Mouse (Mus musculus) layer of hippocampus, adult 11-12 months (tissue): ENCODE data around the gene Hadhb.

Experiments used
- DNase-seq: peaks from one replicate; pipeline ENCODE4 v3.0.0; 2022; ENCODE audit warnings: low spot score

Gene Hadhb

DNA sequence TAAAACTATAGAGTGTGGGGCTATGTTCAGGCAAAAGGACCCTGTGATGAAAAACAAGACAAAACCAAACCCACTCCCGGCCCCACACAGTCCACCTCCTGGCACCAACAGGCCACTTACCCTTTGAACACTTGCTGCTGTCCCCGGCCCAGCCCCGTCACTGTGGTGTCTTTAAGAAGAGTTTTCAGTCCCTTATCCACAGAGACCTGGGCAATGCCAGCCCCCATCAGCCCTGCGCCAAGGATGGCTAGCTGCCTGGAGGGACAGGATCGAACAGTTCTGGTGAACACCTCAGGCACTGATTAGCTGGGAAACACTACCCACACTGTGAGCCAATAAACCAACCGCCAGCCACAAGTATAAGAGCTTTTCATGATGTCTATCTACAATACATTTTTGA, 26.4 kb upstream of the Hadhb start:
- DNase-seq = no peak

DNA sequence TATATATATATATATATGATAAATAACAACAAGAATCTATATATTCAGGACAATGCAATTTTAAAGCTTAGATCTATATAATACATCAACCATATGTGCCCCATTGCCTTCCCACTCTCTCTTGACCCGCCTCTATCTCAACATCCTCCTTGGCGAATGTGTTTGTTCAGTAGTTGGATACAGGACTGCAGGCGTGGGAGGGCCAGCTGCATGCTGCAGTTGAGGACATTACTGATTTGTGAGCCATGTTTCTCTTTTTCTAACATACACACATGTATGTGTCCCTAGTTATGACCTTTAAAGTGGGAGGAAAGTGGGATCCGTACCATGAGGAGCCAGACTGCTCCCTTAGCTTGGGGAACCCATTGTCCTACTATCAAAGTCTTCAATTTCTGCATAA, 23.8 kb upstream of the Hadhb start:
- no peak for DNase-seq

DNA sequence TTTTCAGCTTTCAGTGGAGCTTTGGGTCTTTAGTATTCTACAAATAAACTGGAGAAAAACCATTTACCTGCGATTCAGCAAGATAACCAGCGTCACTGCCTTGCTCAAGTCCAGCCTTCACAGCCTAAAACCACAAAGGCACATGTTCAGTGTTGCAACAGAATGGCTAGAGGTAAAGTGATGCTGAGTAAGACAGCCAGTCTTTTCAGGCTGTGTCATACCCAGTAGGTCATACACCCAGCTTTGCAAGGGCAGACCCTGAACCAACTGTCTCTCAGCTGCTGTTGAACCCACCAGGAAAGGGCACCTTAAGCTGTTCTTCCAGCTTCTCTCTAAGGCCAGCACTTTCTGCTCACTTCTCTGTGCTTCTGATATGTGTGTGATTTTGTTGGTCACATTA, 22.9 kb upstream of the Hadhb start:
- DNase-seq = no peak

DNA sequence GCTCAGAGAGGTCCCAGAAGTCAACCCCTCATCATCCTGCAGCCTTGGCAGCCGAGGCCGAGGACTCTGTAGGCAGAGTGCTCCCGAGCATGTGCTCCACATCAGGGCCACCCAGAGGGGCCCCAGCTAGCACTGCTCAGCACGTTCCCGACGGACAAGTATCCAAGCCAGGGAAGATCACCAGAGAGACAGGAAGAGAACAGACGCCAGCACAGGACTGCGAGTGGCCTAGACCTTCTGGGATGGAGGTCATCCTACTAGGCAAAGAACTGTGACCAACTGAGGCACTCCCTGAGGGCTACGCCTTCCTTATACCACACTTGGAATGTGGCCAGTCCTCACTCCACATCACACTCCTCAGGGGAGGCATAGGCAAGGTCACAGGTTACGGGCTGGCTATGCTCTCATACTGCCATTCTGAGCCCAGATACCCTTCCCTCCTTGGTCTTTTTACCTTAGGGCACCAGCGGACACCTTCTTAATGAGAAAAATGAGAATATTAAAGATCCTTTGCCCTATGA, 19.3 kb upstream of the Hadhb start:
- no peak for DNase-seq

DNA sequence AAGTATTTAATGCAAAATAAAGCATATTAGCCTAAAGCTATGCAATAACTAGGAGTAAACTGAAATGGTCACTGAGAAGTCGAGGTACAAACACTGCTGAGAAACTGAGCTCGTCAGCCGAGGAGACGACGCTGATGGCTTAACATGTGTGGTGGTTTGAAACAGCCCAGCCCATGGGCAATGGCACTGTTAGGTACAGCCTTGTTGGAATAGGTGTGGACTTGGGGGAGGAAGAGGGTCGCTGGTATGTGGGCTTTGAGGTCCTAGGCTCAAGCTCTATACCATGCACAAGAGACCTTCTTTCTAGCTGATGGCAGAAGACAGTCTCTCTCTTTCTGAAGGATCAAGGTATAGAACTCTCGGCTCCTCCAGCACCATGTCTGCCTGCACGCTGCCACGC, 17.8 kb upstream of the Hadhb start:
- no peak for DNase-seq

DNA sequence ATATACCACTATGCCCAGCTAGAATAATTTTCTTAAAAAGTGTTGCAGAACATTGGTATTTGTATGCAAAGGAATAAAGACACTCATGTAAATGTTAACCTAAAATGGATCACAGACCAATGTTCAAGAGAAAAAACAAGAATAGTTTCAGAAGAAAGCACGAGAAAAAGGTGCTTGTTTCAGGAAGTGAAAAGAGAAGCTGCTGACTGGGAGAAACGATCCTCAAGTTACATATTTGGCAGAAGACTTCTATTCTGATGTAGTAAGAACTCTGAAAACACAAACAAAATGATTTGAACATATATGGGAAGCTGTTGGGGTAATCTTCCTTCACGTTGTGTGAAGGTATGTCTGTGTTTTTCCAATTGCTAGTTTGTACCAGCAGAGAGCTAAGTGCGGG, 16.9 kb upstream of the Hadhb start:
- no peak for DNase-seq

DNA sequence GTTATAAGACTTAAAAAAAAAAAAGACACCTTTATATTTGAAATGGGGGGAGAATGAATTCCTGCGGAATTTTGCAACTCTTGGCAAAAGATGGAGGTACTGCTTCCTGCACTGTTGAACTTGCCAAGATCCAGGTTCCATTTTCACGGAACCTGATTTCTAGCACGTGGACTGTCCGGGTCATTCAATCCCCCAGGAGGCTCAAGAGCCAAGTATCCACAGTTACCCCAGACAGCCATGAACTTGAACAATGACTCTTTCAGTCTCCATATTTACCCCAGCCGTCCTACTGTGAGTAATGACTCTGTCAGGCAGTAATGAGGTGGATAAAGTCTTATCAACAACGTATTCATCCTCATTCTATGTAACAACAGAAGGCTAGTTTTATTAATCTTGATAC, 8.5 kb upstream of the Hadhb start:
- DNase-seq = no peak

DNA sequence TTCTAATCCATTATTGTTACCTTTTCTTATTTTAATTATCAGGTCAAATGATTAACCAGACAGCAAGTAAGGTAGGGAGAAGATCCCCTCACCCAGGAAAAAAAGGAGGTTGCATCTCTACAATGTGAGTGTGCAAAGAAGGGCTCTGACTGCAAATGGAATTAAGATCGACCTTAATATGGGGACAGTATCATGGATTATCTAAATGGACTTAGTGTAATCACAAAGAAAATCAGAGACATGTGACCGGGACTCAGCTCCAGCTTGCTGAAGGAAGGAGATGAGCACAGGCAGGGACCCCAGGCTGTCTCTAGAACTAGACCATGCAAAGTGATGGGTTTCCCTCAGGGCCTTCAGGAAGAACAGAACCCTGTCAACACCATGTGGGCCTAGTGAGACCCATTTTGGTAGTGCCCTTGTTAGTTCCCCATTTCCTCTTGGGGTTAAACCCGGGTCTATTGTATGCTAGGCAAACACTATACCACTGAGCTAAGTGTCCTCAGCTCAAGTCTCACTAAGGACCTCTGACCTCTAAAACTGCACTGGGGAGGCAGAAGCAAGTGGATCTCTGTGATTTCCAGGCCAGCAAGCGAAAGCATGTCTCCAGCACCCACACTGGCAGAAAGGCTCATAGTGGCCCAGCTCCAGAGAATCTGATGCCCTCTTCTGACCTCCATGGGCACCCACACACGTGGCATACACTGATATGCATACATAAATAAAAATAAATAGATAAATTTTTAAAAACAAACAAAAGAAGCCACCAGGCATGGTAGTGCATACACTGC, 6.7 kb upstream of the Hadhb start:
- no peak for DNase-seq

DNA sequence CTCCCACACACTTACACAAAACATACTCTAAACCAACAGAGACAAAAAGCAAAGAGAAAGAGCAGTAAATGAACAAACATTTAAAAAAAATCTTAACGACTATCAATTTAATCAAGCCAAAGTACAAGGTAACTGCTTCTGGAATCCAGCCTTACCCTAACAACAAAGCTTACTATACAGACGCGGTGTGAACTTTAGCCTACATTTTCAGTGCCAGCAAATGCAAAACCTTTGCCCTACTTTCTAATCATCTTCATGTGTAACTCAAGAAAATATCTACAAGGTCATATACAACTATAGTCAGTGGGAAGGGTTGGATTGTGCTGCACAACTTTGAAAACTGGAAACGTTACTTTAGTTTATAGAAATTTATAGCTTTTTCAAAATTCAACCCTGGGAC, 3.0 kb upstream of the Hadhb start:
- no peak for DNase-seq

DNA sequence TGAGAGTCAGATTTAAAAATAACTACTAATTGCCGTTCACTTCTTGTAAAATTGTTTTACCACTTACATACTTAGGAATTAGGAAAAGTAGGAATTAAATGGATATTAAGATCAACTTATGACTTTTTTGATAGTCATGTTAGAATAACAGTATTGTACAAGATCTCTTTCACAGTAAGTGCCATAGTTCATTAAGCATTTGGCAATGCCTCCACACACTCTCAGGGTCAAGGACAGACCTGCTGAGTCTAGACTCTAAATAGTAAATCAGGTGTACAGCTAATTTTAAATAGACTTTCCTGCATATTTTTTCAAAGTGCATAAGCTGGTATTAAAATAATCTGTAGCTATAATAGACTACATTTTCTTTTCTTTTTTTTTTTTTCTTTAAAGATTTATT, 2.6 kb upstream of the Hadhb start:
- no peak for DNase-seq

DNA sequence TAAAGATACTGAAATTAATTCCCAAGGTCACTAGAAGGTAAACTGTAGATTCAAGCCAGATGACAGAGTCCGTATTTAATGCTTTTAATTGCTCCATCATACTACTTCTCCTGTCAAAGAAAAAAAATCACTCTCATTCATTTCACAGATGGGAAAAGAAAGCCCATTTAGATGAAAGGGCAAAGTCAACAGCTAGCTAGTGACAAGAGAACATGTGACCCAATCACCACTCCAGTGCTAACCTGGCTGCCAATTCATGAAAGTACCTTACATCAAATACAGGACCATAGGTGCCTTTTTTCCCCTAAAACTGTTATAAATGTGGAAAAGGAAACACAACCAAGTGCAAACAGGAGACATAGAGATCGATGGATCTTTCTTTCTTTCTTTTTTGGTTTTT, 1.8 kb upstream of the Hadhb start:
- DNase-seq = no peak

DNA sequence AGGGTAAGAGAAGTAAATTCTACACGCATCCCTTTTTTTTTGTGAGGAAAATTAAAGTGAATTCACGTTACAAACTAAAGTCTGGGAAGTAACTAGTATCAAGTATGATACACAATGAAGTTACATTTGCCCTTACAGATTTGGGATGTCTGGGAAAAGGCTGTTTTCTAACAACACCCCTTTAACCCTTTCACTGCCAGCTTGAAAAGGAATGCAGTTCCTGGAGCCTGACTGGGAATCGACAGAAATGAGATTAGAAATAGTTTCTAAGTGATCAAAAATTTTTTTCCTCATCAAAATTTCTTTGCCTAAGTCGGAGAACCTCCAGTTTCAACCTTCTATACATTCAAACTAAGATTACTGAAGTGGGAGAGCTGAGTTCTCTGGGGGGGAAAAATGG, 1.0 kb upstream of the Hadhb start:
- DNase-seq = no peak

DNA sequence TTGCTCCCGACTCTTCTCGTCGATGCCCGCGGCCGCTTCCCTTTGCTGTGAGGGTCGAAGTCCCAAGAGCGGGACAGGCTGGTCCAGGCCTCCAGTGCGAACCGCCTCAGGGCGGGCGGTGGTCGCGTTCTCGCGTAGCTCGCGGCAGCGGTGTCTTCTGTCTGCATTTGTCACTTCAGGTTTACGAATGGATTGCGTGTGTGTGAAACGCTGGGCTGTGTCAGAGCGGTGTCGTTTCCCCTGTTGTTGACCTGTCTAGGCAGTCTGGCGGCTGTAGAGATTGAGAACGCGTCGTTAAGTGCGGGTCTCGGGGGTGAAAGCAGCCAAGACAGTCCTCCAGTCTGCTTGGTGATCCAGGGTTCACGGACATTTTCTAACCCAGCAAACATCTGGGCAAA, 346 bp downstream of the Hadhb start:
- no peak for DNase-seq

DNA sequence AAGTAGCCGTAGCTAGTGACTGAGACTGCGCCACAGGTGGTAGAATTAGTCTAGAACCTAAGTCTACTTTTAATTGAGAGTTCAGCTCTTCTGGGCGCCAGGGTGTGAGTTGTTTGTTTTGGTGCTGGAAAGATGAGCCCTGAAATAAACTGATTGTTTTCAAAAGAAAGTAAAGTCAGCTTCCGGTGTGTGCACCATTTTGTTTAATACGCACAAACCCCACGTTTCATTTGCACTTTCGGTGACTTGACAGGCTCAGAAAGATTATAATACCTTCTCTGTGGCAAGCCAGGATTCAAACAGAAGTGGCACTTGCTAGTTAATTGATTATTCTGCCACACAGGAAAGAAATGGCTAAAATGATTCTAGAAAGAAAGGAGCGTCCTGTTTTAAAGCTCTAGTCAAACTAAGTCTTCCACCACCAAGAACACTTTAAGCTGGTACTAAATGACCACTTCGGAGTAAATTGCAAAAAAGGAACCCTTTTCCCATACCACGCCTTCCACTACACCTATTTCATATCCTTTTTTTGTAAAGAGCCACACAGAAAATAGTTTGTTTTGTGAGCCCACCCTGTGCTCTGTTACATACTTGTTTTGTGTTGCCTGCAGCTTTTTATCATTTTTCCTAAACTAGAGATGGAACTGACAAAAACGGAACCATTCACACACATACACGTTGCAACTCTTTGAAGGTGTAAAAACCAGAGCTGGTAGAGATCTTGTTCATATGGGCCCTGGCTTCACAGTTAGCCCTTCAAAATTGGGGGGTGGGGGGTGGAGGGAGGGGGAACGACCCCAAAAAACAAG, 977 bp downstream of the Hadhb start:
- no peak for DNase-seq

DNA sequence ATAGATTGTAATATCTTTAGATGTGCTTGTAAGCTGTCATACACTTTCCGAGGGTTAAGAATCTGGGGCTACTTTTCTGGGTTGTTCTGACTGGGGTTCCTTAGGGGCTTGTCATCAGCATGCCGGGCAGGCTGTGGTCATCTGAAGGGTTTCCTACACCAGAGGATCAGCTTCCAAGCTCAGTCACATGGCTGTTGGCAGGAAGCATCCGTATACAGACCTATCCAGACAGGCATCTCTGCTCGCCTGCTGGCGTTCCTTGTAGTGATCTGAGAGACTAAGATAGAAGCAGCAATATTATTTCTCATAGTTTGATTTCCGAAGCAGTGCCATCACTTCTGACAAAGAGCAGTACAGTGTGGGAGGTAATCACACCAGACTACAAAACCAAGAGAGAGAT, 4.6 kb downstream of the Hadhb start:
- DNase-seq = no peak

DNA sequence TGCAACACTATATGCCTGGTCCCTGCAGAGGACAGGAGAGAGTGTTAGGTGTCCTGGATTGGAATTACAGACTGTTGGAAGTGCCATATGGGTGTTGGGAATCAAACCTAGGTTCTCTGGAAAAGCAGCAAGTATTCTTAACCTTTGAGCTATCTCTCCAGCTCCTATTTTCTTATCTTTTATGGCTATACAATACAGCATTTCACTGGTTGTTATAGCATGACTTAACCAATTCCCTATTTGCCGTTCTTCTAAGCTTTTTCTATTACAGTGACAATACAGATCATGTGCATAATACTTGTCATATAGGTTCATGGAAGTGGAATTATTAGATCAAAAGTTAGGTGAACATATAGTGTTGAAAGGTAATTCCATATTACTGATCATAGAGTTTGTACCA, 6.8 kb downstream of the Hadhb start:
- no peak for DNase-seq

DNA sequence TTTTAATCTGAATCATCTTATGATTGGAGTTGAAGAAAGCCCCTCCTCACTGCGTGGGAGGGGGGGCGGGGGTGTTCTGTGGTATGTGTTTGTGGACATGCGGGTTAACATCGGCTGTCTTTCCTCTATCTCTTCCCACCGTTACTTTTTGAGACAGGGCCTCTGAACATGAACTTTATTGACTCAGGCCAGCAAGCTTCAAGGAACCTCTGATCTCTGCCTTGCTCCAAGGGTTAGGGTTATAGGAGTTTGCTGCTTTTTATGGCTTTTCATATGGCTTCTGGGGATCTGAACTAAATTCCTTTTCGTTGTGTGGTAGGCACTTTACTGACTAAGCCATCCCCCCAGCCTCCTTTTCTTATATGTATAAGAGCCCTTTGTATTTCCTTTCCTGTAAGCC, 7.3 kb downstream of the Hadhb start:
- DNase-seq = no peak

DNA sequence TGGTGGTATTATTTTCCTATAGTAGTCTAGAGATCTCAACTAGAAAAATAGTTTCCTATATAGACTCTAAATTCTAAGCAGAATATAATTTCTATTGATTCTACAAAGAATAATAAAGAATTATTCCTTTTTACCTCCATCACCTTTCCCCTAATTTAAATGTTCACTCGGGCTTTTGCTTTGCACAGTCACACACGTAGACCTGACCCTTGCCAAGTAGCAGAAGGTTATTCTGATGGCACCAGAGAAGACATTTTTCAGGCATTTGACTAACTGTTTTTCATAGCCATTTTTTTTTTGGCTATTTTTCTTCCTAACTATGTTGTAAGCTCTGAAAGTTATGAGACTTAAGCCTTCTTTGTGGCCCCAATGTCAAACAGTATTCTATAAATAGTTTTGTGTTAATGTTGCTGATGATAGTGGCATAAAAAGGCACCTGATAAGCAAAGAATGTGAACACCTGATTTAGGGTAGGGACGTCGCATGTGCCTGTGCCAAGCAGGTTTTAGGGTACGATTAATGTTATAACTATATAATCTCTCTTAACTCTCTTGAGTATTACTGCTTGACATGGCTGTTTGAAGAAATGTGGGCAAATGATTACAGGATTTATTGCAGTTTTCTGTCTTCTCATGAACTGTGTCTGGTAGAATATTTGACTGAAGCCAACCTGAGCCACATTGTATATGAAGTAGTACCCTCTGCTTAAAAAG, 10.3 kb downstream of the Hadhb start:
- DNase-seq = no peak

DNA sequence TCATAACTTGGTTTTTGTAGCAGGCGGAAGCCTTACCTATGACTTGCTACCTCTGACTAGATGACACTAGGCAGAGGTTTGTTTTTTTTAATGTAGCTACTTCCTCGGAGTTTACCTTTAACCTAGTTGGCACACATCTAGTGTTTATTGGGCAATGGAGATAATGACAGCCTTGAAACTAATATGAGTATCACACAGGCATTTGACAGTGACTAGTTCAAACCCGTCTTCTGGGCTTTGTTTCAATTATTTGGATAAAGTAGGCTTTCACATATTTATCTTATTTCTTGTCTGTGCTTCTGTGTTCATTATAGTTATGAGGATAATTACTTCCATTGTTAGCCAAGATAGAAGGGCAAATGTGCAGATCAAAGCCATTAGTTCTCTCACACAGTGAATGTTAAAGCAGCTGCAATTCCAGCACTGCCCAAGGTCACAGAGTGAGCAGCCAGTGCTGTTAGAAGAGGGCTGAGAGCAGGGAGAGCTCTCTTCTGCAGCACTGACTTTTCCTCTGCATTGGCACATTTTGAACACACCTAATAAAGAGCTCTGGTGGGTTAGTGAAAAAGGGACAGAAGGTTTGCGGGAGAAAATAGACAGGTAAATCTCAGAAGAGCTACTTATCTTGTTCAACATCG, 15.4 kb downstream of the Hadhb start:
- DNase-seq = no peak

DNA sequence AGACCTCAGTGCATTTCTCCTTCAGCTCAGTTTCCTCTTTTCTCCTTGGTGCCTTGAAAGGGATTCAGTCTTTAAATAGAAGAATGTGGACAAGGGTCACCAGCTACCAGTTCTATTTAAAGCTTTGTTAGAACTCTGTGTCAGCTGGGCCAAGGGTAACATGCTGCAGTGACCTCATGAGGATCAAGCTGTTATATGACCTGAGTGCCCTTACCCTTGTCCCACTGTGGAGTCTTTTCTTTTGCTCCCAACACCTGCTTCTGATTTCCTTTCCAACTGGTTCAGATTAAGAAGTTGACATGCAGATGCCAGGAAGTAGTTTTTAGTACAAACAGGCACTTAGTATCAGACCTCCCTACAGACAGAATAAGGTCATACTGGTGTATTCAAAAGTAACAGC, 17.1 kb downstream of the Hadhb start:
- no peak for DNase-seq

DNA sequence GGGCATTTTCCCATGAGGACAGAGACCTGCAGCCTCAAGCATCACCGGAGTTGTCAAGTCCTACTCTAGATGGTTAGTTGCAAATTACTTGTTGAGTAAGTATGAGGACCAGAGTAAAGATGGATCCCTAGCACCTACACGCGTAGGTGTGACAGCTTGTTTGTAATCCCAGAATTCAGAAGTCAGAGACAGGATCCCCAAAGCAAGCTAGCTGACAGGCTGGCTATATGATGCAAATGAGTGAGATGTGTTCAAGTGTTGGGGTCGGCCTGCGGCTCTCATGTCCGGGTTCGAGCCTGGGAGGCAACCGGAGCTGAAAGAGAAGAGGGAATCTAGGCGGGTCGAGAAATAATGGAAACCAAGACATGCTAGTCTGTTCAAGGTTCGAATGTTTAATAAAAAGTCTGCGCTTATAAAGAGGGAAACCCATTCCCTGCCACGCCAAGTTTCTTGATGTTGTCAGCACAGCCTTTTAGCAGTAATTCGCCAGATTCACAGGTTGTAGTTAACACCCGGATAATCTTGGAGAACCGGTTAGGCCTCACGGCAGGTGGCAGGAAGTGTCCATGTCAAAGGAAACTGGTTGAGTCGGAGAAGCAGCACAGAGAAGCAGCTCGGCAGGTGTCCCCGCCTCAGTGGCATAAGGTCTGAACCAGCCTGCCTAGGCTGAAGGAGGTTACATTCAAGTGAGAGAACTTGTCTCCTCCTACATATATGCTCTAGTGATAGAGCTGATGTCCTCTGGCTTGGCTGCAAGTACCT, 18.1 kb downstream of the Hadhb start:
- no peak for DNase-seq

DNA sequence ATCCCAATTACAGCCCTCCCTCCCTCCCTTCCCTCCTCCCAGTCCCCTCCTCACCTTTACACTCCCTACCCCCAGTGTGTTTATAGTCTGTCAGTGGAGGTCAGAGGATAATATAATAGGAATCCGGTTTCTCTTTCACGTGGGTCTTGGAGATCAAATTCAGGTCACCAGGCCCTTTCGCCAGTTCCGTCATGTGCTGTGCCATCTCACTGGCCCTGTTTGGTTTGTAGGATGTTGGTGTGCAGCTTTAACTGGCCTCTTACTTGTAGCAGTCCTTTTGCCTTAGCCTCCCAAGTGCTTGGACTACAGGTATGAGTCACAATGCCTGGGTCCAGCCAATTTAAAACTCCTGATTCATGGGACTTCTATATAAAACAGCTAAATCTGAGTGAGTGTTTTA, 20.8 kb downstream of the Hadhb start:
- no peak for DNase-seq
